Mouse (Mus musculus): Measurements from ENCODE around the gene 6030468B19Rik.

- TF ChIP-seq CTCF (IDR thresholded peaks at IDR 0.05; ENCODE audit: insufficient read depth, low read depth, low read length) (no peak), POLR2A (IDR thresholded peaks at IDR 0.05; ENCODE audit: insufficient read depth, low read depth, low read length) (no peak)
Measured at GRCm38 (mm10) chr11:117759267-117759666, 38.2 kb upstream of the 6030468B19Rik start.

All from olfactory bulb, adult 2 months (tissue).